Mouse (Mus musculus) thymus, postnatal 14 days (tissue): ENCODE results near the gene Clstn3.
"Not testable (repeated sequence)": the region's sequence is repeated elsewhere in the genome, so short reads cannot be mapped to it uniquely, and the experiment has no call there.

Experiments used
- DNase-seq: peaks from one replicate; pipeline ENCODE4 v3.0.0; 2021

Gene Clstn3

DNA sequence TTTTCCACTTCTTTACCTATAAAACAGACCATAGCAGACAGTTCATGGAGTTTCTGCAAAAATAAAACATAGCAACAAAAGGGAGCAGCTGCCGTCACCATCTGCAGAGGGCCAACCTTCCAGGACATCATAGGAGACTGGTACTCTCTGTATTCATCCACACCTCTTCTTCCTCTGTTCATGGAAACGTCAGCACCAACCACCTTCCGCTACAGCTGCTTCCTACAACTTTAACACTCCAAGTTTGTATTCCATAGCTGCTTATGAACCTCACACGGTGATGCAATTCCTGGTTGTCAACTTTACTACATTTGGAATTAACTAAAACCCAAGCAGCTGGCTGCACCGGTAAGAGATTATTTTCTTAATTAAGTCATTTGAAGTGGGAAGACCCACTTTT is 56.2 kb downstream of the Clstn3 start:
- no peak for DNase-seq

DNA sequence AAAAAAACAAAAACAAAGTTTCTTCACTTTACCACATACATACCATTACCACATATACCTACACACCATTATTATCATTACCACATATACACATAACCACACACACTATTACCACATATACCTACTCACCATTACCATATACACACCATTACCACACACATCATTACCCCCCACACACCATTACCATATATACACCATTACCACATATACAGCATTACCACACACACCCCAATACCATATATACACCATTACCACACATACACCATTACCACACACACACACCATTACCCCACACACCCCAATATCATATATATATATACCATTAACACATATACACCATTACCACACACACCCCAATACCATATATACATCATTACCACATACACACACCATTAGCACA is 57.4 kb downstream of the Clstn3 start:
- DNase-seq, result no peak

DNA sequence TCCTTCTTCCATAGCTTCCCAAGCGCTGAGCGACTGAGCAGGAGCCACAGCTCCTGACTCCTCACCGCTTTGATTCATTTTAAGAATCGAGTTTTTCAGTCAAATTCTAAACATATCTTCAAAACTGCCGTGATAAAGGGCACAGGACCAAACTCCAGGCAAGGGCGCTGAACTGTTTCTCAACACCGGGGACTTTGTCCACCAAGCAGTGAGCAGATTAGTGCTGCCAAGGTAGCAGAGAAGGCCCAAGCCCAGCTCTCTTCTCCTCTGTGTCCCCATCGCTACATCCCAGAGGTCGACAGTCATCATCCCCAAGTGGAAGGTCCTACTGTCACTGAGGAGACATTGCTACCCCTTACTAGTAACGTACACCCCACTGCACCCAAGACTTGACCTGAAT is 58.3 kb downstream of the Clstn3 start:
- no peak for DNase-seq

DNA sequence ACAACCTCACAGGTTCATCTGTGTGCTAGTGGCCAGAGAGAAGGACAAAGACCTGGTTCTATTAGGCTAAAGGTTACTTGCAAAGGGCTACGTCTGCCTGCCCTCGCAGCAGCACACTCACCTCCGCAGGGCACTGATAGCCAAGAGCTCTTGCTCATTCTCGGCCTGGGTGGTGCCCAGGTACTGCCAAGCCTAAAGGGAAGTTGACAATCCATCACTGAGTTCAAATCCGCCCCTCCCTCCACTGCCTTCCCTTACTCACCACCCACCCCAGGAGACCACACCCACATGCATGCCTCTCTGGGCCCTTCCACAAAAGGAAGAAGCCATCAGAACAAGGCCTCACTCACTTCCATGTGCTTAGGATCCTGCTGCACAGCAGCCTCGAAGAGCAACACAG is 64.9 kb downstream of the Clstn3 start:
- no peak for DNase-seq

DNA sequence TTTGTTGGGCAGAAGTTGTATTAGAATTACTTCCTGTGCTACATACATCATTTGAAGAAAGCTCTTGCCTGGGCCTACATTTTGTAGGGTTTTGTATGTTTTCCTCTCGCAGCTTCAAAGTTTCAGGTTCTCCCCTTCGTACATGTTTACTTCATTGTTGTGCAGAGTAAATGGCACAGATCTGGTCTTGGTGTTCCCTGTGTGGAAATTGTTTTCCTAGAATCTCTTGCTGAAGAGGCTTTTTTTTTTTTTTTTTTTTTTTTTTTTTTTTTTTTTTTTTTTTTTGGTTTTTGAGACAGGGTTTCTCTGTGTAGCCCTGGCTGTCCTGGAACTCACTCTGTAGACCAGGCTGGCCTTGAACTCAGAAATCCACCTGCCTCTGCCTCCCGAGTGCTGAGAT is 69.6 kb downstream of the Clstn3 start:
- DNase-seq, result not testable (repeated sequence)
